Mouse (Mus musculus) bone marrow macrophage, adult 2 months (primary cell): ENCODE measurements around the gene Agpat2. TPM values are rescaled to one million over a fixed set of nuclear protein-coding genes. Genes with fewer than 3 reads are reported as not detected.

Experiments used
- H3K27ac ChIP-seq: 2 replicates; pipeline ENCODE4 v1.5.1; 2012; ENCODE audit warnings: low read depth, low read length; ENCODE audit not compliant: insufficient read depth
- H3K4me1 ChIP-seq: 2 replicates; pipeline ENCODE4 v1.6.1; 2012; ENCODE audit warnings: low read length; ENCODE audit not compliant: control insufficient read depth, insufficient read depth
- H3K4me3 ChIP-seq: 2 replicates; pipeline ENCODE4 v1.5.1; 2012; ENCODE audit warnings: mild to moderate bottlenecking, low read length, moderate library complexity; ENCODE audit not compliant: insufficient read depth
- CTCF ChIP-seq: IDR thresholded peaks from 2 replicates; pipeline ENCODE4 v1.5.1; 2012; ENCODE audit warnings: low read depth, mild to moderate bottlenecking, low read length, moderate library complexity
- POLR2A ChIP-seq: IDR thresholded peaks from 2 replicates; pipeline ENCODE4 v1.6.1; 2012; ENCODE audit warnings: mild to moderate bottlenecking, low read depth, low read length, borderline replicate concordance
- polyA plus RNA-seq: library from polyadenylated mRNA; stranded (reverse); fragments of >200 nt; gene quantifications from 2 replicates; pipeline ENCODE4 v1.2.4, GENCODE M21; 2012; ENCODE audit not compliant: missing spikeins, insufficient read depth, insufficient read length

The Agpat2 gene
- 35.3 and 38.5 TPM in 2 replicates for polyA plus RNA-seq

DNA sequence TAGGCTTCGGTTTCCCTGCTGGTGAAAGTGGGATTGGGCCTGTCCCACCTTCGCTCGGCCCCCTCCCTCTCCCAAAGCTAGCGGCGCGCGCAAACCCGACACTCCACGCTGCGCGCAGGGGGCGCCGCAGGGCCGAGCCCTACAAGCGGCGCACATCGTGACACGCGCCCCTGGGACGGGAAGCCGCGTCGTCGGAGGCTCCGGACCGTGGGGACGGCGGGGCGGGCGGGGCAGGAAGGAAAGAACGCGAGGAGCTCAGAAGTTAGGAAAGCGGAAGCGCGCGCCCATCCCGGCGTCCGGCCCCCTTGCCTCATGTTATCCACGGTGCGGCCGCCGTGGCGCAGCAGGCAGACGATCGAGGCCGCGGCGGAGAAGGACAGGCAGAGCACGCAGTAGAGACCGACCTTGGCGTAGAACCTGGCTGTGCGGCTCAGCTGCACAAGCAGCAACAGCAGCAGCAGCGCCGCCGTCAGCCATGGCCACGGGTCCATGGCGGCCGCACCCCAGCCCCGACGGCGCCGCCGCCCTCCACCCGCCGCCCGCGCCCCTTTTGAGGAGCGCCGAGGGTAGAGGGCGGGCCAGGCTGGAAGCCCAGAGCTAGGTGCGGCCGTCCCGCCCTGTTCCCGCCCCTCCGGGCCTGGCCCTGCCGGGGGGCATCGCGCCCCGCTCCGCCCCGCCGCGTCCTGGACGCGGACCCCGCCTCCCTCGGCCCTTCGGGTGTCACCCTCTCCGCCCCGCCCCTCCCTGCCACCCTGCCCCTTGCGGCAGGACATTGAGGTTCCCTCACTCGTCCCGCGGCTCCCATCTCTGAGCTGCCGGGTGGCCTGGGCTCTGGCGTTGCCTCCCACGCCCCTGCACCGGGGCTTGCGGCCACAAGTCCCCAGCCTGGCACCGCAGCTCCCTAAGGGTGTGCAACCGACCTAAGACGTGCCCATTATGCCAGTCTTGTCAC lies at the start of gene Agpat2:
TSS of gene Agpat2 (minus strand) at position 698 of the 952 bp plus-strand sequence.
- peak within 1 kb of the TSS; percentile 96 for H3K4me3 ChIP-seq
- TF ChIP-seq CTCF (no peak), POLR2A (no peak)
- peak within 1 kb of the TSS; percentile 80 for H3K27ac ChIP-seq
- peaks cover 16% of the 10 kb centered on the region for H3K4me1 ChIP-seq

DNA sequence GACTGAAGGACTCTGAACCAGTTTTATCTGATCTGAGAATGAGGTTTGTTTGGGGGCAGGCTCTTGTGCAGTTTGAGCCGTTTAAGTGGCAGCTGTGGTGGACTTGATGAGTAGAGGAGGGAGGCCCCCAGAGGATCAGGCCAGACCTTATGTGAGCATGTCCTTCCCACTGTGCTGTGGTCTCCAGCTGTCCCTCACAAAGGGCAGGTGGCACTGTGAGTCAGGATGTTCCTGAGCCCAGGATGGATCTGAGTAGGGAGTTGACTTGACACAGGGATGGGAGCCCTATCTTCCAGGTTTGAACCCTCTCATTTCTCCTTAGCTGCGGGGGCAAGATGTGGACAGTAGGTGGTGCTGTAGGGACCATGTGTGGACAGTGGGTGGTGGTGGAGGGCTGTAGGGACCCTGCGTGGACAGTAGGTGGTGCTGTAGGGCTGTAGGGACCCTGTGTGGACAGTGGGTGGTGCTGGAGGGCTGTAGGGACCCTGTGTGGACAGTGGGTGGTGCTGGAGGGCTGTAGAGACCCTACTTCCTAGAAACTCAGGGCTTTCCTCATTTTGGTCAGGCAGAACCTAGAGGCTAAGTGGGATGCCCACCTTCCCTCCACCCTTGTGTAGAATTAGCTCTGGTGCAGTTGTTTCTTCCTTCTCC lies 42.6 kb upstream of the Agpat2 start:
- TF ChIP-seq CTCF: peak; percentile 100
- no peak for TF ChIP-seq POLR2A
- Histone ChIP-seq H3K4me3 (no peak overlapping the region), H3K4me1 (peaks cover 45% of the 10 kb centered on the region)

DNA sequence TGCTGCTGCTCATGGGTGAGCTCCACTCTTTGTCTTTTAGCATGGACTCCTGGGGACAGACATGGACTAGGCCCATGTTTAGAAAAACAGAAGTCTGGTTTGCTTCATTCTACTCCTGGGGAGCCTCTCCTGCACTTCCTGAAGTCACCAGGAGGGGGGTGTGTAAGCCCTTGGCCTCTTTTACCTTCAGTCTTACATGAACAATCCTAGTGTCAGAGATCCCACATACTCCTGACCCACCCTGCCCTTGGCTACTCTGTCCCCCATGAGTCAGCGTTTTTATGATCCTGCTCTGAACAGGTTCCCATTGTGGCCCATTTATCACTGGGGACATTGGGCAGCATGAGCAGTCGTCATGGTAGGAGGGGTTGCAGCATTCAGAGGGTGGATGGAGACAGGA lies 39.7 kb upstream of the Agpat2 start:
- peaks cover 37% of the 10 kb centered on the region for H3K4me1 ChIP-seq
- no peak overlapping the region for H3K27ac ChIP-seq
- TF ChIP-seq POLR2A (no peak), CTCF (no peak)
- no peak overlapping the region for H3K4me3 ChIP-seq

More for the DNA sequence above, 42.6 kb upstream of the Agpat2 start:
- H3K27ac ChIP-seq: no peak overlapping the region

DNA sequence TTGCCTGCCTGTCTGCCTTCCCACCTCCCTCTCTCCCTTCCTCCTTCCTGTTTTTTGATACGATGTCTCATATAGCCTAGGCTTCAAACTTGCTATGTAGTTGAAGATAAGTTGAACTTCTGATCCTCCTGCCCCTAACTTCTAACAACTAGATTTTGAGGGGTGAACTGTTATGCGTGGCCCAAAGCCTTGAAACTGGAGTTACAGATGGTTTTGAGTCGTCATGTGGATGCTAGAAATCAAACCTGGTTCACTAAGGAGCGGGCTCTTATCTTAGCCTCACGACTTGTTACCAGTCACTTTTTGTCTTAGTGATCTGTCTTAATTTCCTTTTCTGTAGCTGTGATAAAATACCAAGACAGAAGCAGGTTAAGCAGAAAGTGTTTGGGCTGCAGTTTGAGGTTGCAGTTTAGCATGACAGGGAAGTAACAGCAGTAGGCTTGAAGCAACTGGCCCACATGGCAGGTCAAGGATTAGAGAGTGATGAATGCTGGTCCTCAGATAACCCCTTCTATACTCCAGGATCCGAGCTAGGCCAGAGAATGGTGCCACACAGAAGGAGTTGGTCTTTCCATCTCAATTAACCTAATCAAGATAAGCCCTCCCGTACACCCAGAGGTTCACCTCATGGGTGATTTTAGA lies 36.9 kb upstream of the Agpat2 start:
- no peak for TF ChIP-seq POLR2A
- no peak for TF ChIP-seq CTCF
- peak overlapping the region; percentile 94 for H3K27ac ChIP-seq
- peaks cover 37% of the 10 kb centered on the region for H3K4me1 ChIP-seq
- no peak overlapping the region for H3K4me3 ChIP-seq

DNA sequence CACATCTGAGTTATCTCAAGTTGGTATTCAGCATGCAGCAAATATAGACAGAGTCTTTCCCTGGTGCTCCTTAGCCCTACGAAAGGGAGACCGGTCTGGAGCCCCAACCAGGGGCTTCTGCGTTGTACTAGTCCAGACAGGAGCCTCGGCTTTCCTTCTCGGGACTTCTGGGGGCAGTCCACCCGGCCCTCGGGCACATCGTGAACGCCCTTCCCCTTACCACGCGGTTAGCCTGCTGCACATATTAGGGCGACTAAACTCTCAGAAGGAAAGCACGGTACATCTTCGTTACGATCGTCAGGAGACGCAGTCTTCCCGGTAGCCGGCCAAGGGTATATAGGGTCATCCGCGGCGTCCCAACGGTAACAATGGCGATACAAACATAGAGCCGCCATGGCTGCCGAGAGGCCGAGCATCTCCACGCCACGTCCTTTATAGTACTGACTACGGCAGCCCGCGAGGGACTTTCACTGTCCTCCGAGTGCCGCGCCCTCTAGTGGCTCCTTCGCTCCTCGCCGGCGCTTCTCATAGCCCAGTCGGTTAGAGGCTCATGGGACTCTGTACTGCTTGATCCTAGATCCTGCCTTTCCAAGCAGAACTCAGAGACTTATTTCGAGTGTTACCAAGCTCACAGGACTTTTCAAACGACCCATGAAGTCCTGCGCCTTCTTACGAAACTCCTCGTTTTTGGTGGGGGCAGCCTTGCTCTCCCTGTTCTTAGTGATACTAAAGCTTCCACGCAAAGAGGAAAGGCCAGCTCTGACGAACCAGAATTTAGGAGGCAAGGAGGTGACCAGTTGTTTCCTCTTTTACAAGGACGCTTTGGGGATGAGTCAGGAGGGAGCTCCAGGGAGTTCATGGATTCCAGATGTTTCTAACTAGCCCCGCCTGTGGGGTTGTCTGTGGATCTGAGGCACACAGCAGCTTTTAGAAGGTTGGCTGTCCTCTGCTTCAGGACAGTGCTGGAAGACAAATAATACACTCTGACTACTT lies 35.9 kb upstream of the Agpat2 start:
- Histone ChIP-seq H3K27ac (peak overlapping the region; percentile 94), H3K4me1 (peaks cover 37% of the 10 kb centered on the region), H3K4me3 (peak overlapping the region; percentile 99)
- peak; percentile 64 for TF ChIP-seq CTCF
- TF ChIP-seq POLR2A: no peak

DNA sequence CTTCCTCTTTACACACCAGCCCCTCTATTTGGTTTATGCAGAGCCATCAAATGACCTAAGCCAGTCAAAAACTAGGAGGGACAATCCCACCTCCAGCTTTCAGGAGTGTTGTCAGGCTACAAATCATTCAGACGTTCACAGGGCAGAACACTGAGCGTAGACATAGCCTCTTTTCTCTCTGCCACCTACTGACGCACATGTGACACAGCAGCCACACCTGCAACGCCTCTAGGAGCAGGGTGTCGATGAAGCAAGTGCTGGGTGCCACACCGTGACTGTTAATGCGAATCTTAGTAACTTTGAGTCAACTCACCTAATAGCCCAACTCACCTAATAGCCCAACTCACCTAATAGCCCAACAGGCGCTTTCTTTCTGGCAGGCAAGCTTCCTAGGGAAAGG lies 34.9 kb upstream of the Agpat2 start:
- TF ChIP-seq POLR2A (no peak), CTCF (no peak)
- Histone ChIP-seq H3K4me3 (peak overlapping the region; percentile 99), H3K4me1 (peaks cover 29% of the 10 kb centered on the region), H3K27ac (peak overlapping the region; percentile 94)

DNA sequence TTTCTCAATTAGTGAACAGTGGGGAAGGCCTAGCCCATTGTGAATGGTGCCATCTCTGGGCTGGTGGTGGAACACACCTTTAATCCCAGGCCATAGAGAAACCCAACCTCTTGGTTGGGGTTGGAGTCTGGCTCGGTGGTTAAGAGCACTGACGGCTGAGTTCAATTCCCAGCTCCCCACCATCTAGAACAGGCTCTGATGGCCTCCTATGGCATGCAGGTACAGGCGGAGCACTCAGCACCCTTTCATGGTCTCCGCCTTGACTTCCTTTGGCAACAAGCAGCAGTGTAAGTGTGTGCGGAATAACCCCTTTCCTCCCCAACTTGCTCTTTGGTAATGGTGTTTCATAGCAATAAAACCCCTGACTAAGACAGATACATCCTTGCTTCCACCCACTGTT lies 34.4 kb upstream of the Agpat2 start:
- Histone ChIP-seq H3K27ac (peak overlapping the region; percentile 94; the same call in 1 of the 2 replicates), H3K4me3 (peak overlapping the region; percentile 99), H3K4me1 (peaks cover 25% of the 10 kb centered on the region)
- TF ChIP-seq CTCF: no peak
- TF ChIP-seq POLR2A: no peak

DNA sequence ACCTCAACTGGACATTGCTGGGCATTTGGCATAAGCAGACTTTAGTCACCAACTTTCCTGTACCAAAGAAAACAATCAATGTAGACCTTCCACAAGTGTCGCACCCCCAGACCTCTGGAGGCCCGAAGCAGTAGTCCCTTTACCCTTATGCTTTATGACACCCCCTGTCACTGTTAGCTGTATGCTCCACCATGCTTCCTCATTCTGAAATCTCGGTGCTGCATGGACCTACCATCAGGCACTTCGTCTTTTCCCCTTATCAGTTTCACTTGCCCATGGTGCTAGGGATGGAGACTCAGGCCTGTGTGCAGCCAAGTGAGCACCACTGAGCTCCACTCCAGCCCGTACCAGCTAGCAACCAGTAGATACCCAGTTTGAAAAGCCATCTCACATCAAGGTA lies 33.8 kb upstream of the Agpat2 start:
- no peak overlapping the region for H3K27ac ChIP-seq
- no peak for TF ChIP-seq POLR2A
- TF ChIP-seq CTCF: no peak
- peak overlapping the region; percentile 99 for H3K4me3 ChIP-seq
- peaks cover 25% of the 10 kb centered on the region for H3K4me1 ChIP-seq

DNA sequence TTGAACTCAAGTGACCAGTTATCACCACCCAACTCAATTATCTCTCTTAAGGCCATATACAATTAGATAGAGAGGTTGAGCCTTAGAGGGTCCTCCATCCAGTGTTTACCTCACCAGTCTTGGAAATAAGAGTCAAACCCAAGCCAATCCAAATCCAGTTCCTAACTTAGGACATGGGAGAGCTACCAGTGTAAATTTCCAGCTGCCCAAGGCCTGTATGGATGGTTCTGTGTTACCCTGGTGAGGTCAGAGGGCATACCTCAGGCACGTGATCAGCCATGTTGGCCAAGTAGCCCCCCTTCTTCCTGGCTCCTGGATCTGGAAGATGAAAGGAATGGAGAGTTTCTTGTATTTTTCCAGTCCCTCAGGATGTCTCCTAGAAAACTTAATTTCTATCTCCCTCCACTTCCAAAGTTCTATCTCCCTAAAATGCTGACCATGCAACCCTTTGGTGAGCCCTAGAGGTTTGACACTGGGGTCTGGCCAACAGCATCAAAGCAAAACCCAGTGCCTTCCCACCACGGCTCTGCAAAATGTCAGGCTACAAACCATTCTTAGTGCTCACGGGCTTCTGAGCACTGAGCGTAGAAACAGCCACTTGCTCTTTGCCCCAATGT lies 33.2 kb upstream of the Agpat2 start:
- peaks cover 25% of the 10 kb centered on the region for H3K4me1 ChIP-seq
- no peak overlapping the region for H3K27ac ChIP-seq
- TF ChIP-seq POLR2A (no peak), CTCF (no peak)
- no peak overlapping the region for H3K4me3 ChIP-seq
